Mouse (Mus musculus) bone marrow, adult 2 months (tissue): ENCODE data around the gene Nup93.

Experiments used
- CTCF ChIP-seq: fragments of 200-500 bp; IDR thresholded peaks from 2 replicates; pipeline ENCODE4 v1.5.1; 2011; ENCODE audit warnings: low read length, control low read depth; ENCODE audit not compliant: control insufficient read depth, insufficient read depth
- POLR2A ChIP-seq: fragments of 200-500 bp; IDR thresholded peaks from 2 replicates; pipeline ENCODE4 v1.6.1; 2011; ENCODE audit warnings: low read depth, mild to moderate bottlenecking, control low read depth, low read length, borderline replicate concordance; ENCODE audit not compliant: control insufficient read depth

DNA sequence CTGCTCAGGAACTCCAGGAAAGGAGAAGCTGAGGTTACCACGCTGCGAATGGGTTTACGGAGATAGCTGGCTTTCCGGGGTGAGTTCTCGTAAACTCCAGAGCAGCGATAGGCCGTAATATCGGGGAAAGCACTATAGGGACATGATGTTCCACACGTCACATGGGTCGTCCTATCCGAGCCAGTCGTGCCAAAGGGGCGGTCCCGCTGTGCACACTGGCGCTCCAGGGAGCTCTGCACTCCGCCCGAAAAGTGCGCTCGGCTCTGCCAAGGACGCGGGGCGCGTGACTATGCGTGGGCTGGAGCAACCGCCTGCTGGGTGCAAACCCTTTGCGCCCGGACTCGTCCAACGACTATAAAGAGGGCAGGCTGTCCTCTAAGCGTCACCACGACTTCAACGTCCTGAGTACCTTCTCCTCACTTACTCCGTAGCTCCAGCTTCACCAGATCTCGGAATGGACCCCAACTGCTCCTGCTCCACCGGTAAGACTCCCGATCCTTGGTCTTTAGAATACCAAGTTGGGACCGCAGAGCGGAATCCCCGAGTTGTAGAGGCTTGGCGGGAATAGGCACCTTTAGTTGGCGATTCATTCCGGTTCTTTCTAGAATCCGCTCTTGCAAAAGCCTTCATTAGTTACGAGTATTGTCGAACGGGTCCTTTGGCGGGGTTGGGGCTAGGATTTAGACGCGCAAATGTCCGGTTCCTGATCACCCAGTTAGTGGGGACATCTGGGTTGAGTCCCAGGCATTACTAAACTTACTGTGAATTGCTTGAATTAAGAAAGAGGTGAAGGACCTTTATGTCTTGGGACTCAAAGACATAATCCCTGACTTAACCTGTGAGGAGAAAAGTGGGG is 35.3 kb upstream of the Nup93 start, which contains the start of gene Mt1:
- peak; percentile 69; the same call in 1 of the 2 replicates for TF ChIP-seq POLR2A
- TF ChIP-seq CTCF = no peak
